Mouse (Mus musculus) right cerebral cortex, postnatal 14 days (tissue): ENCODE data around the gene Pdcd10.

Source experiments
- DNase-seq: peaks from one replicate; pipeline ENCODE4 v3.0.0; 2022

The Pdcd10 gene

GRCm38 (mm10) chr3:75468154-75468553 lies 88.5 kb downstream of the Pdcd10 start:
- no peak for DNase-seq
